In genomic region chr1:170800694-170801093, GRCm38 (mm10) we compare ENCODE assay signal across 15 mouse cellular contexts.
"Had no signal": no experiment of that assay in that cellular context is flagged by ENCODE, and none has a peak within 500 bp of the region (broad histone marks: within the 10 kb centered on the region; RNA-seq: fewer than 3 reads in every experiment).

No protein-coding gene starts in this region.

- H3K27ac ChIP-seq: kidney, embryonic 15.5 days; left cerebral cortex, adult 2 months; limb, embryonic 10.5 days; liver, embryonic 12.5 days; macrophage; neural tube, embryonic 12.5 days; stomach, embryonic 15.5 days had no signal

- DNase-seq: kidney, adult 2 months; kidney, postnatal 14 days; lung, embryonic 14.5 days; lung, postnatal 14 days; right cerebral cortex, postnatal 4 days; spleen, adult 18-20 months had no signal

- ATAC-seq: liver, embryonic 12.5 days had no signal

- H3K36me3 ChIP-seq: limb, embryonic 10.5 days; neural tube, embryonic 12.5 days had no signal

- H3K4me1 ChIP-seq: kidney, embryonic 15.5 days; limb, embryonic 10.5 days; liver, embryonic 12.5 days; neural tube, embryonic 12.5 days; stomach, embryonic 15.5 days had no signal

- H3K9me3 ChIP-seq: kidney, embryonic 15.5 days; limb, embryonic 10.5 days; liver, embryonic 12.5 days; megakaryocyte, embryonic 14.5 days; neural tube, embryonic 12.5 days; stomach, embryonic 15.5 days had no signal

- H3K4me3 ChIP-seq: kidney, embryonic 15.5 days; left cerebral cortex, adult 2 months; limb, embryonic 10.5 days; liver, embryonic 12.5 days; megakaryocyte, embryonic 14.5 days; myocyte; neural tube, embryonic 12.5 days; stomach, embryonic 15.5 days had no signal

- H3K27me3 ChIP-seq: kidney, embryonic 15.5 days; liver, embryonic 12.5 days; megakaryocyte, embryonic 14.5 days; neural tube, embryonic 12.5 days; stomach, embryonic 15.5 days had no signal
